Mouse (Mus musculus) spleen, postnatal 36 days (tissue): ENCODE measurements around the gene Vmn1r160.
"Not testable (repeated sequence)": the region's sequence is repeated elsewhere in the genome, so short reads cannot be mapped to it uniquely, and the experiment has no call there.

ENCODE experiments used
- DNase-seq, 2 experiments: peaks; one replicate each; pipeline ENCODE4 v3.0.0; 2022; ENCODE audit warnings: low spot score in 2 of 2, mixed read lengths in 1 of 2

Gene Vmn1r160

GRCm38 (mm10) chr7:22870924-22871323 lies at the start of gene Vmn1r160:
Vmn1r160 (plus strand) TSS chr7:22871224.
- DNase-seq, result not testable (repeated sequence)

GRCm38 (mm10) chr7:22843505-22843904 lies 27.5 kb upstream of the Vmn1r160 start, which contains the start of gene Vmn1r159:
Vmn1r159 (minus strand) TSS chr7:22843605.
- DNase-seq, result not testable (repeated sequence)
